Mouse (Mus musculus): ENCODE results near the gene Hist1h2bb.
"Not testable (repeated sequence)": the region's sequence is repeated elsewhere in the genome, so short reads cannot be mapped to it uniquely, and the experiment has no call there.

Hist1h2bb gene

GRCm38 (mm10) chr13:23750839-23751477 lies 4.4 kb downstream of the Hist1h2bb start, which contains the start of gene Hist1h2ab:
Hist1h2ab (plus strand) TSS chr13:23751126.
- not testable (repeated sequence) for DNase-seq (ENCODE audit: low read depth)

DNA sequence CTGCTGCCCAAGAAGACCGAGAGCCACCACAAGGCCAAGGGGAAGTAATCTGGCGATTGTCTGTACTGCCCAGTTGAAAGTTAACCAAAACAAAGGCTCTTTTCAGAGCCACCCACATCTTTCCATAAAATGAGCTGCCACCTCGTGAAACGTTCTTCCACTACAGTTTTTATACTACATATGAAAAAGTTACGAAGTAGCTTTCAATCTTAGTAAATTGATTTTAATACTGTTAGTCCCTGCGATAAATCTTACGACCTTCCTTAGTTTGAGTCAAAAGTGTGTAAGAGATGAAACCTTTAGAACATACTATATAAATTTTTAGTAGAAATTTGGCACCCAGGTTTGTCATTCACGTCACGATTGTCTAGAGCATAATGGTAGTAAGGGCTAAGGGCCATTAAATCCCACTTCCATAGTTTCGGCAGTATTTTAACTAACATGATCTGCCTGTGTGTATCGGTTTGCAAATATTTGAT lies 5.0 kb downstream of the Hist1h2bb start:
- no peak for DNase-seq (ENCODE audit: low read depth)

DNA sequence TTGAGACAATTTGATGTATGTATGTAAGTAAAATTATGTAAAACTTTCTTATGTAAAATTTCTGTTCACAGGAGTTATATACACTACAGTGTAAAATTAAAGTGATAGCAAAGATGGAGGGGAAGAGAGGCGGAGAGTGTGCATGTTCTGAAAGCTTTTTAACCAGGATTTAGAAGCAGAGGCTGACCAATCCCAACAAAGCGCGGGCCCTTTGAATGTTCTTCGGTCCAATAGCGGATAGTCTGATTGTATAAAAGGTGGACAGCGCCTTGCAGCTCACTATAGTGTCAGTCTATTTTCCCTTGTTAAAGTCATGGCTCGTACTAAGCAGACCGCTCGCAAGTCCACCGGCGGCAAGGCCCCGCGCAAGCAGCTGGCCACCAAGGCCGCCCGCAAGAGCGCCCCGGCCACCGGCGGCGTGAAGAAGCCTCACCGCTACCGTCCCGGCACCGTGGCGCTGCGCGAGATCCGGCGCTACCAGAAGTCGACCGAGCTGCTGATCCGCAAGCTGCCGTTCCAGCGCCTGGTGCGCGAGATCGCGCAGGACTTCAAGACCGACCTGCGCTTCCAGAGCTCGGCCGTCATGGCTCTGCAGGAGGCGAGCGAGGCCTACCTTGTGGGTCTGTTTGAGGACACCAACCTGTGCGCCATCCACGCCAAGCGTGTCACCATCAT lies 5.7 kb downstream of the Hist1h2bb start, which contains the start of gene Hist1h3b:
Hist1h3b (plus strand) TSS at position 201 of the 675 bp plus-strand sequence.
- DNase-seq (ENCODE audit: low read depth), result peak; percentile 83

DNA sequence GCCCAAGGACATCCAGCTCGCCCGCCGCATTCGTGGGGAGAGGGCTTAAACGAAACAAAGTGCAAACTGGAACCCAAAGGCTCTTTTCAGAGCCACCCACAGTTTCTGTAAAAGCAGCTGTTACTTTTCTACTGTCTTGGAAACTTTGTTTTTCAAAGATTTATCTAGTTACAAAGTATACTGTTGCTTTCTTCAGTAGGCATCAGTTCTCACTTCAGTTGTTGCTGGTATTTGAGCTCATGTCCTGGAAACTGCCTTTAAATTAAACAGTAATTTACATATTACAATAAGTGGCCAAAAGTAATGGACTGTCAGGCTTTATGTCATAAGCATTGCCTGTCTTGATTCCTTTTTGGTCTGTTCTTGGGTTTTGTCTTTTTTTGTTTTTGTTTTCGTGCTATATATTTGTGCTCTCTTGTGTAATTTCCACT lies 6.2 kb downstream of the Hist1h2bb start:
- no peak for DNase-seq (ENCODE audit: low read depth)

DNA sequence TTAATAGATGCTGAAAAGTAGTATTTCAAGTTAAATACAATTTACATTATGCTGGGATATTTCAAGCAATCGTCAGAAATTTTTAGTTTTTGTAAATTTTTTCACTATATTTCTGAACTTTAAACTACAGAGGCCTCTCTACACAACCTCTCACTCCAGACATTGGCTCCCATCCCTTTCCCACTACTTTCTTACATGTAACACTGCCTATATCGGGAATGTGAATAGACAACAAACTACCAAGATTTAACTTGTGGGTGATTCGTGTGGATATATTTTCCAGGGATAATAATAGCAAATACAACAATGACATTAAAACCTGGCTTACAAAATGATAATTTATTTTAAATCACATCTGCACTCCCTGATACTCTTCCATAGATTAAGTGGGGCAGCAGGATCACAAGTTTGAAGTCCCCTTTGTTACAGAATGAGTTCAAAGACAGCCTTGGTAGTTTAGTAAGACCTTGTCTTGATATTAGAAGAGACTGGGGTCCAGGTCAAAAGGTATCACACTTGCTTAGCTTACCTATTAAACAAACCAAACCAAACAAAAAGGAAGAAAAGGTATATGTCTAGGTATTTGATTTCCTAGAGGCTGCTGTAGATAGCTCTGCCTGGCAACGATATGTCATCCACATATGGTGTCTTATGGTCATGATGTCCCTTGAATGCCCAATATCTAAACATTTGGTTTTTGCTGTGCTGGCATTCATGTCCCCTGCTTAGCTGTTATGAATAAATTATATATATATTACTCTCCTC lies 7.0 kb downstream of the Hist1h2bb start:
- DNase-seq (ENCODE audit: low read depth), result no peak

GRCm38 (mm10) chr13:23755000-23755399 lies 8.5 kb downstream of the Hist1h2bb start:
- DNase-seq (ENCODE audit: low read depth), result no peak

DNA sequence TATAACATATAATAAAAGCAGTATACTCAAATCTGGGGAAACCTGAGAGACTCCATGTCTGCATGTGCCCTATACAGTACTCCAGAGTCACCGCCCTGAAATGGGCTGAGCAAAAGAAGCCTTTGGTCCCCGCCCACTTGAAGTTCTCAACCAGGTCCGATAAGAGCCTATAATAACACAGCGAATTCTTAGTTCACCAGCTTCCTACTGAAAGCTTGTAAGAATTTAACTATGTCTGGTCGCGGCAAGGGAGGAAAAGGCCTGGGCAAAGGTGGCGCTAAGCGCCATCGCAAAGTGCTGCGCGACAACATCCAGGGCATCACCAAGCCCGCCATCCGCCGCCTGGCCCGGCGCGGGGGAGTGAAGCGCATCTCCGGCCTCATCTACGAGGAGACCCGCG lies 10.3 kb downstream of the Hist1h2bb start, which contains the start of gene Hist1h4b:
Hist1h4b (plus strand) TSS at position 224 of the 400 bp plus-strand sequence.
- peak; percentile 88 for DNase-seq (ENCODE audit: low read depth)

DNA sequence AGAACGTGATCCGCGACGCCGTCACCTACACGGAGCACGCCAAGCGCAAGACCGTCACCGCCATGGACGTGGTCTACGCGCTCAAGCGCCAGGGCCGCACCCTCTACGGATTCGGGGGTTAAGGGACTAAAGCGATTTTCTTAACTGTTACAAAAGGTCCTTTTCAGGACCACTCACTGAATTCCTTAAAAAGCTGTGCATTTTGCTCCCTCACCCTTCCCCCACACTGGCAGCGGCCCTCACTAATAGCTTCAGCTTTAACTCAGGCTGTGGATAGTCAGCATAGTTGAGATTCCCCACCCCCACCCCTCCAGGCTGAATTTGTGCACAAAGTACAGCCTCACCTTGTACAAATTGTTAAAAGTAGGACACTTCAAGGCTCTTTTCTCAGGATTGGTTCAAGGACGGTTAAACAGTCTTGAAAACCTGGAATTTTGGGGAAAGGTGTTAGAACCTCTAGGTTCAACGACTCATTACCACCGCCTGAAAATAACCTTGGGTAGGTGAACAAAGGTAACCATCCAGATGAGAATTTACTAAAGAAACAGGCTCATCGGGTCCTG lies 10.8 kb downstream of the Hist1h2bb start:
- no peak for DNase-seq (ENCODE audit: low read depth)

GRCm38 (mm10) chr13:23757921-23758320 lies 11.4 kb downstream of the Hist1h2bb start:
- DNase-seq (ENCODE audit: low read depth), result no peak

DNA sequence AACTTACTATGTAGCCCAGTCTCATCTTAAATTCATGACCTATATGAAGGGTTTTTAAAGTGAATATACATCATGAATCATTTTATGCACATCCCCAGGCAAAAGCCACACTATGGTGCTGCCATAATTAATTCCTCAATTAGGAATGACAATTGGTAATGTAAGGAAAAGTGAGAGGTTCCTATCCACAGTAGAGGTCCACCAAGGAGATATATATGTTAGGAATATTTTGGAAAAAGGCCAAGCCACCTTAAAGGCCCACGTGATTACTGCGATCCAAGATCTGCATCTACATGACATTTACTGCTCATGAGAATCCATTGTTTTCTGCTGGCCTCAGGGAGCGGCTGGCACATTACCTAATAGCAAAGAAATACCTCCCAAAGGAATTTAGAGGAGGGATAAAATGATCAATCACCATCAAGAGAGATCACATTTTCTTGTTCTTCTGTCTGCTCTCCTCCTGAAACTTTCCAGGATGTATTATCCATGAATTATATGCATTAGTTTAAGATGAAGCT lies 12.8 kb downstream of the Hist1h2bb start:
- no peak for DNase-seq (ENCODE audit: low read depth)

DNA sequence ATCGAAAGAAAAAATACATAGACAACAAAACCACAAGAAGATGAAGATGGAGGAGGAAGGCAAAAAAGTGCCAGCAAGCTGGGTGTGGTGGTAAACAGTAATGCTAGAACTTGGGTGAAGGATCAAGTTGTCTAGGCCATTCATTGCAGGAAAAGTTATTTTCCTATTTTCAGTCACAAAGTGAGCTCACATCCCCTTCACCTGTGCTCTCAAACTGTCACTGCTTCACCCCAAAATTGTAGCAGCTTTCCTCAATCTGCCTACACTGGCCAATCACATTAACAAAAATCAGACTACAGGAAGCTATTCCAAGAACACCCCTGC lies 13.3 kb downstream of the Hist1h2bb start:
- DNase-seq (ENCODE audit: low read depth), result no peak

- DNase-seq (ENCODE audit: low read depth), result no peak
Measured at GRCm38 (mm10) chr13:23760240-23760971, 13.9 kb downstream of the Hist1h2bb start.

- DNase-seq (ENCODE audit: low read depth), result peak; percentile 86
Measured at GRCm38 (mm10) chr13:23760972-23761864, 14.7 kb downstream of the Hist1h2bb start, which contains the start of gene Hist1h4a. Hist1h4a (minus strand) TSS chr13:23761230.

- DNase-seq (ENCODE audit: low read depth), result peak; percentile 70
Measured at GRCm38 (mm10) chr13:23761871-23762821, 15.6 kb downstream of the Hist1h2bb start, which contains the start of gene Hist1h3a. Hist1h3a (minus strand) TSS chr13:23762386.

- DNase-seq (ENCODE audit: low read depth), result no peak
Measured at GRCm38 (mm10) chr13:23763242-23763585, 16.7 kb downstream of the Hist1h2bb start.

DNA sequence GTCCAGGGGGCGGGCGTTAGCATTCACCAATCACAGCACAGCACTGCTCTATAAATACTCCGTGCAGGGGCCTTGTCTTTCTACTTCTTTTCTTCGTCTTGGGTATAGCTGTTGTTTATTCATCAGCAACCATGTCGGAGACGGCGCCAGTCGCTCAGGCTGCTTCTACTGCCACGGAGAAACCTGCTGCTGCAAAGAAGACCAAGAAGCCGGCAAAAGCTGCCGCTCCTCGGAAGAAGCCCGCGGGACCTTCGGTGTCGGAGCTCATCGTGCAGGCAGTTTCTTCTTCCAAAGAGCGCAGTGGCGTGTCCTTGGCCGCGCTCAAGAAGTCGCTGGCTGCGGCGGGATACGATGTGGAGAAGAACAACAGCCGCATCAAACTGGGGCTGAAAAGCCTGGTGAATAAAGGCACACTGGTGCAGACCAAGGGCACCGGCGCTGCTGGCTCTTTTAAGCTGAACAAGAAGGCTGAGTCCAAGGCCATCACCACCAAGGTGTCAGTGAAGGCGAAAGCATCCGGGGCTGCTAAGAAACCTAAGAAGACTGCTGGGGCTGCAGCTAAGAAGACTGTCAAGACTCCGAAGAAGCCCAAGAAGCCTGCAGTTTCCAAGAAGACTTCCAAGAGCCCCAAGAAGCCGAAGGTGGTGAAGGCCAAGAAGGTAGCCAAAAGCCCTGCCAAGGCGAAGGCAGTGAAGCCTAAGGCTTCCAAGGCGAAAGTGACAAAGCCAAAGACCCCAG lies 17.2 kb downstream of the Hist1h2bb start, which contains the start of gene Hist1h1a:
Hist1h1a (plus strand) TSS at position 81 of the 738 bp plus-strand sequence.
- DNase-seq (ENCODE audit: low read depth), result no peak

DNA sequence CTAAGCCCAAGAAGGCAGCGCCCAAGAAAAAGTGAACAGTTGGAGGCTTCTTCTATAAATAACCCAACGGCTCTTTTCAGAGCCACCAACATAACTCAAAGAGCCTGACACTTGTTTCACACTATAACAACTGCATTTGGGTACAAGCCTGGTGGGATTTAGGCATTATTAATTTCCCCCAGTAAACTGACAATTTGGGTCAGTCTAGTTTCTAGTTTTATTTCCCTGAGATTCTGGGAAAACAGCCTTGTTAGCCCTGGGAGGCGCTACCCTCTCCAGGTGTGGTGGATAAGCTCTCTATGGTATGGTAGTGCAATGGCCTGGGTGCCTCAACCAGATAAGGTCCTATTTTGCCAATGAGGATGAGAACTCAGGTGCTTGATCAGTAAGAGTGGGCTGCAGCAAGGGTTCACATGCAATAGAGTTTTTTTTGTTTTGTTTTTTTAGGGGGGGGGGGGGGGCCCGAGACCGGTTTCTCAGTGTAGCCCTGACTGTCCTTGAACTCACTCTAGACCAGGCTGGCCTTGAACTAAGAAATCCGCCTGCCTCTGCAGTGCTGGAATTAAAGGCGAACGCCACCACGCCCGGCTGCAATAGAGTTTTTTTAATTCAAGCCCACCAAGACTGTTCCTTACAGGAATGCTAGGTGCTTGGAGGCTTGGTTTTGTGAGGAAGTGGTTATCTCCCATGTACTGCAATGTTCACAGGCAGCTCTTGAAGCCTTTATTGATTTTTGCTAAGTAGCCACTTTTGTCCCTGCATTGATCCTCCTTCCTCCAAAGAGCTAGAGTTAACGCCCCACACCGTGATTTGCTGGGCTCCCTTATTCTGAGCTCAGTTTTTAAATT lies 18.0 kb downstream of the Hist1h2bb start:
- no peak for DNase-seq (ENCODE audit: low read depth)

Data from fibroblast of lung, adult 2 months (primary cell).